Mouse (Mus musculus) cerebellum, adult 2 months (tissue): ENCODE measurements around the gene Fbln5.

Experiments
- CTCF ChIP-seq: fragments of 200-500 bp; IDR thresholded peaks from 2 replicates; pipeline ENCODE4 v1.5.1; 2011; ENCODE audit warnings: low read depth, mild to moderate bottlenecking, control low read depth, low read length, moderate library complexity, borderline replicate concordance; ENCODE audit not compliant: insufficient read depth
- POLR2A ChIP-seq: fragments of 200-500 bp; IDR thresholded peaks from 2 replicates; pipeline ENCODE4 v1.6.1; 2011; ENCODE audit warnings: low read length, control low read depth, borderline replicate concordance; ENCODE audit not compliant: insufficient read depth

DNA sequence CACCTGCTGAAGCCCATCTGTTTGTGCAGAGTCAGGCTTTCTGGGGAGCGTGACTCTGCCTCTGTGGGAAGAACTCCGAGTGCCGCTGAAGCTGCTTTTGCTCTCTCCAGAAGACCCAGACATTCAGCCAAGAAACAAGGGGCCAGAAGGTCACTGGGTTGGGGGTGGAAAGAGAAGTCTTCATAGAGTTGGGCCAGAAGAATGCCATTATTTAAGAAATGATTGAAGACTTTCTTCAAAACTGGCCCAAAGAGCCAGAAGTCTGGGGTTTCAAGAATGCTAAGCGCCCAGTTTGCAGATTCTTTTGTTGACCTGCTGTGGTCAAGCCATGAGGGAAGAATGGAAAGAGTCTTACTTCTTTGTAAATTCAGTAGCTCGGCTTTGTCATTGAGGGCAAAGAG, 25.6 kb downstream of the Fbln5 start:
- TF ChIP-seq CTCF = no peak
- TF ChIP-seq POLR2A = no peak
